Mouse (Mus musculus) megakaryocyte, adult 5-6 weeks (primary cell): ENCODE results near the gene Lima1. TPM values are rescaled to one million over a fixed set of nuclear protein-coding genes. Genes with fewer than 3 reads are reported as not detected.
"Not testable (repeated sequence)": the region's sequence is repeated elsewhere in the genome, so short reads cannot be mapped to it uniquely, and the experiment has no call there.

Source experiments
- ATAC-seq: 2 replicates; pipeline ENCODE4 v1.8.0; 2016; ENCODE audit warnings: mild to moderate bottlenecking, inconsistent platforms; ENCODE audit not compliant: poor library complexity, severe bottlenecking
- total RNA-seq, 2 experiments: library from RNA; stranded (forward) in 1 of 2; stranded (reverse) in 1 of 2; fragments of 153-499, 151-499 nt in 1 of 2; fragments of 221-1000, 200-1000 nt in 1 of 2; gene quantifications; 2 replicates each; pipeline versions ENCODE4 v1.2.3 to v1.2.4; 2015 to 2017

The Lima1 gene
- total RNA-seq, 2 experiments from 2014 or later: 17.7 to 27.1 TPM

GRCm38 (mm10) chr15:99839165-99839840 is 36.0 kb downstream of the Lima1 start:
- no peak for ATAC-seq

GRCm38 (mm10) chr15:99837561-99837960 is 37.7 kb downstream of the Lima1 start:
- no peak for ATAC-seq

DNA sequence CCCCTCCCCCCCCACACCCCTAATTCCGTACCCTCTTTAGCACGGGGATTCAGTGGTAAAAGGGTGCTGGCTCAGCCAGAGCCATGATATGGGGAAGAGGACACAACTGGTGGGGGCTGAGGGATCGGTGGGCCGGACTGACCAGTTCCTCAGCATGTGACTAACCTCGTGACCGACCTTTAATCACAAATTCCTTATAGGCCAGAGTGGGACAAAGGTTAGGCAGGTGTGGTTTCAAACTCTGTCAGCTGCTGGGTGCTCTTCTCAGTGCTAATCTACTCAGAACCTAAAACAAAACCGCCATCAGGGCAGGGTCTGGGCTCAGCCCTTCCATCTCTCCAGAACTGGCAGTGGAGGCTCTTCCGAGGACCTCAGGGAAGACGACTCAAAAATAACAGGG is 40.1 kb downstream of the Lima1 start:
- ATAC-seq: no peak

DNA sequence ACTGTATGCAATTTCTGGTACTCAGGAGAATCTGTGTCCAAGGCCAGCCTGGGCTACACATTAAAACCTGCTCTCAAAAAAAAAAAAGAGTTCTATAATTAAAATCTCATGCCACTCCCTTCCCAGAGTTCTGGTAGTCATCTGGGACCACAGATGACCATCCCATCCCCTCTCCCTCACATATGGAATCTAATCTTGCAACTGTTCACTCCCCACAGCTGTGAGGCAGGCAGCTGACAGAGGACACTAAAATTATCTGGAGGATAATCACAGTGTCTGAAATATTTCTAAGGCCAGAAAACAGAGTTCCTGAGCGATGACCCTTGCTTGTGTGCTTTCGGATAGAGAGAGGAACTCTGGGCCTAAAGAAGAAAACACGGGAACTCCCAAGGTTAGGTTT is 40.6 kb downstream of the Lima1 start:
- no peak for ATAC-seq

DNA sequence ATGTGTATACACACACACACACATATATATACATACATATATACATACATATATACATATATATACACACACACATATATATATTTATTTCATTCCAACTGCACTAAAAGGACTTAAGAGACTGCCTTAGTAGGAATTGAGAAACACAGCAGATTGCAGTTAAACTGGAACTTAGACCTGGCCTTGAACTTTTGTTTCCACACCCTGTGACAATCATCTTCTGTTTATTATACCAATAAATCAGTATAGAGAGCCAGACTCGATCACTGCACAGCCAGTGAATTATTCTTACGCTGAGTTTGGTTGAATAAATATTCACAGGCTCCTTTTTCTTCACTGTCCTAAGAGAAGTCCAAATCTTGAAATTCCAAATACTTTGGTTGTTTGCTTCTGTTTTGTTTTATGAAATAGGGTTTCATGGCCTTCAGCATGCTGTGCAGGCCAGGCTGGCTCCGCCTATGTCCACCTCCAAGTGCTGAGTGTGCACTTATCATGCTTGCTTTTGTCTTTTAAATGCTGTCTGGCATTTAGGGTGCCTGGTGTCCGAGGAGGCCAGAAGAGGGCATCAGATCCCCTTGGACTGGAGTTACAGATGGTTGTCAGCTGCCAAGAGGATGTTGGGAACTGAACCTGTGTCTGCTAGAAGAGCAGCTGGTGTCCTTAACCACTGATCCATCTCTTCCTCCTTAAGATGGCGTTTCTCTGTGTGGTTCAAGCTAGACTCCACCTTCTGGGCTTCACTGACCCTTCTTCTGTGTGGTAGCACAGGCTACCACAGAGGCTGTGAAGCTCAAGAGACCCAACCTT is 41.4 kb downstream of the Lima1 start:
- ATAC-seq: no peak

GRCm38 (mm10) chr15:99831535-99831934 is 43.7 kb downstream of the Lima1 start:
- no peak for ATAC-seq

DNA sequence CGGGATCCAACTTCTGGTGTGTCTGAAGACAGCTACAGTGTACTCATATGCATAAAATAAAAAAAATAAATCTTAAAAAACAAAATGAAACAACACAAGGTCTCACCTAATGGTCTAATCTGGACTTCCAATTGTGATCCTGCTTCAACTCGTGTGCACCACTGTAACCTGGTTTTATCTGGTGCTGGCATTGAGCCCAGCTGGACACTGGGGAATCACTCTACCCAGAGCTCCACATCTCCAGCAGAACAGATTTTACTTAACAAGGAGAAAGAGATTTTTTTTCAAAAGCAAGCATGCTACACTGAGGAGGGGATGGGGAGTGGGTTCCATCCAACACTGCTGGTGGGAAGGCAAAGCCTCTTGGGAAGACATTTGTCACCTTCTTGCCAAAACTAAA is 47.2 kb downstream of the Lima1 start:
- ATAC-seq: no peak

DNA sequence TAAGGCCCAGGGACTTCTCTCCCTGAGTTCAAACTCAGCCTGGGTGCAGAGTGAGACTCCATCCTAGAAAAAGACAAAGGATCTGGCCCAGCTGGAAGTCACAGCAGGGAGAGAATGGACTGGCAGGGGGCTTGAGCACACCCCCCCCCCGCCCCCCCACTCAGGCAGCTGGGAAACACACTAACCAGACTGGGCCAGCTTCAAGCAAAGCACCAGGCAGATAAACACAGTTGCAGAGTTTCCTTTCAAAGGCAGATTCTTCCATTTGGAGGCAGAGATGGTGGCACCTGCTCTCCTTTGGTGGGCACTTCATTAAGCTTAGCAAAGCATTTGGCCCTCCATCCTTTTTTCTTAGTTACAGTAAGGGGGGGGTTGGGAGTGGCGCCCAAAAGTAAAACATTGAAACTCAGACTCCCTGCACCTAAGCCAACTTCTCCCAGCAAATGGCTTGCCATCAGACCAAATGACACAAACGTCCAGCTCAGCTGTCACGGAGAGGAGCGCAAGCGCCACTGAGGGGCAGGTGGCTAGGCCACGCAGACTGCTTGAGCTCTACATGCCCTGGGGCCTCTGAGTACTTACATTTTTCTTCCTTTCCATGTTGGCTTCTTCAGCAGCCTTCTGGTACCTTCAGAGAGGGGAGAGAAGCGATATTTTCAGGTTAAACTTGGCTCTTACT is 48.9 kb downstream of the Lima1 start:
- no peak for ATAC-seq

- no peak for ATAC-seq
Measured at GRCm38 (mm10) chr15:99825211-99825610, 50.0 kb downstream of the Lima1 start.

GRCm38 (mm10) chr15:99823322-99823898 is 51.8 kb downstream of the Lima1 start:
- ATAC-seq: peak; percentile 58

GRCm38 (mm10) chr15:99822501-99822900 is 52.8 kb downstream of the Lima1 start:
- not testable (repeated sequence) for ATAC-seq

- ATAC-seq: peak; percentile 70
Measured at GRCm38 (mm10) chr15:99819621-99820279, 55.5 kb downstream of the Lima1 start.

DNA sequence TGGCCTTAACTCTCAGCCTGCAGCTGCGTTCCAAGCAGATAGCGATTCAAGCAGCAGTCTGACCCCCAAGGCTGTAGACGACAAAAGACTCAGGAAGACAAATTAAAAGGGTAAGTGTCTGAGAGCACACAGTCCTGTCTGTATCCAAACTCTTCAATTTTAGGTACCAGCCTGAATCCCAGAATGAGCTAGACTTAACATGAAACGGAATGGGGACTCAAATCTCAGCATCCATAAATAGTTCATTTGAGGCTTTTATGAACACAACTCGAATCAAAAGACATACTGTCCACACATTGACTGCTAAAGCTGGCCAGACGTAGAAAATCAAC is 56.2 kb downstream of the Lima1 start:
- ATAC-seq: no peak

DNA sequence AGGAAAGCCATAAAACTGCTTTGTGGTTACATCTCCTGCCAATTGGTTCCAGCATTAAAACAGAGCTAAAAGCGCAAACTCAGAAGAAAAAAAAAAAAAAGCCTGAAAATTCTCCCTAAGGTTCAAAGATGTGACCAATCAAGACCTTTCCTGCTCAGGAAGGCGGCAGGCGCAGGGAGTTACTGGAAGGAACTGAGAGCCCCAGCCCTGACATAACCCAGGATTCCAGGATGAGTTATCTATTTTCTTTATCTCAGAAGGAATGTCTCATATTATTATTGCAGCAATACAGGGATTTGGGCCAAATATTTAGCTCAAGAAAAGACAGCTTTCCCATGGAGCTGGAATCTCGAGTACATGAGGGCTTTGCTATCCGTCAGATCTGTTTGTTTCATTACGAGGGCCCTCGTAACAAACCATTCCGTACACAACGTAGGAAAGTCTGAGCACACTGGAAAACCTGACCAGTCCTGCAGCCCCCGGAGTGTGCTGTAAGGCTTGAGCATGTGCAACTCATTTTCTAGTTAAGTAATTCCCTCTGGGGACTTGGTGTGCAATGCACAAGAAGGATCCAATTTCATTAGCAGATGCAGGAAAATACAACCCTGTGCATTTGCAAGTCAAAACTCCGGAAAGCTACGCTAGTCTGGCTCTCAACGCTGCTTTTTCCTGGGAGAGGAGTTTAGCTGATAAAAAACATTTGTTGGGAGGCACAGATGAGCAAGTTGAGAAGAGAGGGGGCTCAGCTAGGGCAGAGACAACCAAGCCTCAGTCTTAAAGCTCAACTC is 56.7 kb downstream of the Lima1 start:
- no peak for ATAC-seq

DNA sequence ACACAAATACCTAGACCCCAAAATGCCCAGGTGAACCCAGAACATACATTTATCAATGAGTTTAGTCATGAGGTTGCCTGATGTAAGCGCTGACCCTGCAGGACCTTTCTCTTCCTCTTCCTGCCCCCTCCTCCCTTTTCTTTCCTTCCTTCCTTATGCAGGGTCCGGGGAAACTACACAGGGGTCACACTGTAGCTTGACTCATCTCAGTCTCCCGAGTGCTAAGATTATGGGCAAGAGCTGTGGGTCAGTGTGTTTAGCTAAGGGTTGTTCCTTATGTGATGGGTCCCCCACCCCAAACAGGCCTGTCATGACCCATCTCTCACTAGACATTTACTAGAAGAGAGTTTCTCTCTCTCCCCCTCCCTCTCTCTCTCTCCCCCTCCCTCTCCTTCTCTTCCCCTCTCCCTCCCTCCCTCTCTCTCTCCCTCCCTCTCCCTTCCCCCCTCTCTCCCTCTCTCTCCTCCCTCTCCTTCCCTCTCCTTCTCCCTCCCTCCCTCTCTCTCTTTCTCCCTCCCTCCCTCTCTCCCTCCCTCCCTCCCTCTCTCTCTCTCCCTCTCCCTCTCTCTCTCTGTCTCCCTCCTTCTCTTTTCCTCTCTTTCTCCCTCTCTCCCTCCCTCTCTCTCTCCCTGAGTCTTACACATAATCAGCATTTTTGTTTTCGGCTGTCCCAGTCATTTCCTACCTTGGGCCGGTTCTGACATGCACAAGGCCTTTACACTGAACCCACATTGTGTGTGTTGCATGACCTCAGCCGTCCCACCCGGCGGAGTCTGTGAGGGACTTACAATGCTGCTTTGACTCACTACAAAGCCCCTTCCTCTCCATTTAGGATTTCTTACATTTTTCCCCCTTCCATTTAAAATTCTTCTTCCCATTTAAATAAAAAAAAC is 57.7 kb downstream of the Lima1 start:
- ATAC-seq: no peak

DNA sequence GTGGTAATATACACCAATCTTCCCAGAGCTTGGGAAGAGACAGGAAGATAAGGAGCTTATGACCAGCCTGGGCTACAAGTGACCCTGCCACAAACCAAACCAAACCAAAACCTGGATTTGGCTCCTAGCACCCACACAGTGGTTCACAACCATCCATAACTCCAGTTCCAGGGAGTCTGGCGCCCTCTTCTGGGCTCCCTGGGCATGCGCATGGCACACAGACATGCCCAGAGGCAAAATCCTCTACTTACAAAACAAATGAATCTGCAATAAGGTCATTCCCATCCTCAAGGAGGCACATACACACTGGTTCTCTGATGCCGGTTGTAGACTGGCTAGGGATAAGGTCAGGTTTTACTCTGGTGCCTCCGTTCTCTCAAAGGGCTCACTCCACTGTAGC is 59.3 kb downstream of the Lima1 start:
- ATAC-seq: no peak

- ATAC-seq: peak; percentile 88
Measured at GRCm38 (mm10) chr15:99814554-99815260, 60.5 kb downstream of the Lima1 start.

GRCm38 (mm10) chr15:99813639-99814038 is 61.6 kb downstream of the Lima1 start:
- ATAC-seq: no peak

GRCm38 (mm10) chr15:99812097-99812496 is 63.2 kb downstream of the Lima1 start:
- ATAC-seq: no peak
